Mouse (Mus musculus) hematopoietic stem cell, adult 5-6 weeks (primary cell): ENCODE data around the gene Pde4d. TPM values are rescaled to one million over a fixed set of nuclear protein-coding genes. Genes with fewer than 3 reads are reported as not detected.

Source experiments
- ATAC-seq, 2 experiments: fragments of 125-278 bp in 1 of 2; replicated peaks in 1 of 2; 2 replicates each; pipeline ENCODE4 v1.8.0; 2016 to 2017; ENCODE audit warnings: inconsistent platforms in 2 of 2, mild to moderate bottlenecking in 2 of 2, moderate number of reproducible peaks in 2 of 2, low read depth in 1 of 2, moderate TSS enrichment in 1 of 2; ENCODE audit not compliant: low FRiP score in 2 of 2, poor library complexity in 2 of 2, severe bottlenecking in 2 of 2, insufficient read depth in 1 of 2, low TSS enrichment in 1 of 2
- total RNA-seq: library from RNA; stranded (forward); fragments of 172-1452, 232-1000 nt; gene quantifications from 2 replicates; pipeline ENCODE4 v1.2.3, GENCODE M21; 2017

The Pde4d gene
- total RNA-seq, 1 experiment from 2014 or later: 29.6 TPM

- no peak for ATAC-seq
These were observed 1235.2 kb downstream of the Pde4d start for GRCm38 (mm10) chr13:109684985-109685295.

- ATAC-seq: peak; percentile 85 to 90
These were observed 1235.8 kb downstream of the Pde4d start for GRCm38 (mm10) chr13:109685296-109686115.

- ATAC-seq: peak; percentile 24 to 25; a peak in 2 of 4 replicates
These were observed 1236.5 kb downstream of the Pde4d start for GRCm38 (mm10) chr13:109686116-109686876.

GRCm38 (mm10) chr13:109686906-109687305, 1237.2 kb downstream of the Pde4d start:
- no peak for ATAC-seq

GRCm38 (mm10) chr13:109688195-109688594, 1238.4 kb downstream of the Pde4d start:
- no peak for ATAC-seq

- ATAC-seq: no peak
These were observed 1239.4 kb downstream of the Pde4d start for GRCm38 (mm10) chr13:109689176-109689575.

- peak in 1 of 2 experiments; percentile 18; a peak in 1 of 4 replicates for ATAC-seq
These were observed 1240.8 kb downstream of the Pde4d start for GRCm38 (mm10) chr13:109690558-109690957.

- no peak for ATAC-seq
These were observed 1243.1 kb downstream of the Pde4d start for GRCm38 (mm10) chr13:109692851-109693250.

GRCm38 (mm10) chr13:109693769-109694168, 1244.0 kb downstream of the Pde4d start:
- no peak for ATAC-seq

- ATAC-seq: no peak
These were observed 1244.5 kb downstream of the Pde4d start for GRCm38 (mm10) chr13:109694293-109694692.

GRCm38 (mm10) chr13:109695098-109695497, 1245.3 kb downstream of the Pde4d start:
- ATAC-seq: no peak

- ATAC-seq: no peak
These were observed 1256.4 kb downstream of the Pde4d start for GRCm38 (mm10) chr13:109706141-109706540.

GRCm38 (mm10) chr13:109706579-109706978, 1256.8 kb downstream of the Pde4d start:
- no peak for ATAC-seq

- no peak for ATAC-seq
These were observed 1257.4 kb downstream of the Pde4d start for GRCm38 (mm10) chr13:109707154-109707553.

GRCm38 (mm10) chr13:109708326-109708725, 1258.6 kb downstream of the Pde4d start:
- no peak for ATAC-seq

GRCm38 (mm10) chr13:109714581-109714980, 1264.8 kb downstream of the Pde4d start:
- no peak for ATAC-seq

- ATAC-seq: no peak
These were observed 1265.6 kb downstream of the Pde4d start for GRCm38 (mm10) chr13:109715321-109715720.

GRCm38 (mm10) chr13:109720127-109720713, 1270.5 kb downstream of the Pde4d start:
- no peak for ATAC-seq
